Mouse (Mus musculus) brain, embryonic 18.5 days (tissue): ENCODE results near the gene Fam131a.
A peak's percentile ranks its signal among the peaks of the same experiment; 100 is the strongest.

Experiments used
- DNase-seq: peaks from one replicate; pipeline ENCODE4 v3.0.0-alpha.2; 2012; ENCODE audit warnings: low read depth, low spot score

The Fam131a gene

GRCm38 (mm10) chr16:20695622-20696323 is 2.7 kb downstream of the Fam131a start:
- DNase-seq, result peak; percentile 84

DNA sequence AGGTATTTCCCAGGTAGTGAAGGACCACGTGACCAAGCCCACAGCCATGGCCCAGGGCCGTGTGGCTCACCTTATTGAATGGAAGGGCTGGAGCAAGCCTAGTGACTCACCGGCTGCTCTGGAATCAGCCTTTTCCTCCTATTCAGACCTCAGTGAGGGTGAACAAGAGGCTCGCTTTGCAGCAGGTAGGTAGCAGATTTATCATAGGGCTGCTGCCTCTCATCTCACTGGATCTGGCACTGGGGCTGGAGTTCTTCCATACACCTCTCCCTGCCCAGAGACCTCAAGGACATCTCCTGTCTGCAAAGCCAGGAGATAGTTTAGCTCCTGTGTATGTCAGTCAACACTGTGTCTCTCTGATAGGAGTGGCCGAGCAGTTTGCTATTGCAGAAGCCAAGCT is 6.2 kb downstream of the Fam131a start:
- no peak for DNase-seq

DNA sequence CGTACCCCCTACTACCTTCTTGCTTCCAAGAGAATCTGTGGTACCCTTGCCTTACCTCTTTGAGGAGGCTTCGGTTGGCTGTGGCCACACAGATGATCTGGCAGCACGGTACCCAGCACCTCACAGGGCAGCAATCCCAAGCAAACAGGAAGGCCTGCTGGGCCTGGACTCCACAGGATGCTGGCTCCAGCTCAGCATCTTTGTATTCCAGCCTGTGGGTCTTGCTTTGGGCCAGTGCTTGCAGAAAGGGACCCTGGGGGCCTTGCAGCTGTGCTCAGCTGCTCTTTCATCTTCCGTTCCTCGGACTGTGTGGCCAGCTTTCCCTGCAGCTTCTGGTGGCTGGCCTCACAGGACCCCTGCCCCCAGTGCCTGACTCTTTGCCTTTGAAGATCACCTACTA is 7.0 kb downstream of the Fam131a start:
- no peak for DNase-seq

- no peak for DNase-seq
Observed at GRCm38 (mm10) chr16:20701316-20701715, 8.3 kb downstream of the Fam131a start.

DNA sequence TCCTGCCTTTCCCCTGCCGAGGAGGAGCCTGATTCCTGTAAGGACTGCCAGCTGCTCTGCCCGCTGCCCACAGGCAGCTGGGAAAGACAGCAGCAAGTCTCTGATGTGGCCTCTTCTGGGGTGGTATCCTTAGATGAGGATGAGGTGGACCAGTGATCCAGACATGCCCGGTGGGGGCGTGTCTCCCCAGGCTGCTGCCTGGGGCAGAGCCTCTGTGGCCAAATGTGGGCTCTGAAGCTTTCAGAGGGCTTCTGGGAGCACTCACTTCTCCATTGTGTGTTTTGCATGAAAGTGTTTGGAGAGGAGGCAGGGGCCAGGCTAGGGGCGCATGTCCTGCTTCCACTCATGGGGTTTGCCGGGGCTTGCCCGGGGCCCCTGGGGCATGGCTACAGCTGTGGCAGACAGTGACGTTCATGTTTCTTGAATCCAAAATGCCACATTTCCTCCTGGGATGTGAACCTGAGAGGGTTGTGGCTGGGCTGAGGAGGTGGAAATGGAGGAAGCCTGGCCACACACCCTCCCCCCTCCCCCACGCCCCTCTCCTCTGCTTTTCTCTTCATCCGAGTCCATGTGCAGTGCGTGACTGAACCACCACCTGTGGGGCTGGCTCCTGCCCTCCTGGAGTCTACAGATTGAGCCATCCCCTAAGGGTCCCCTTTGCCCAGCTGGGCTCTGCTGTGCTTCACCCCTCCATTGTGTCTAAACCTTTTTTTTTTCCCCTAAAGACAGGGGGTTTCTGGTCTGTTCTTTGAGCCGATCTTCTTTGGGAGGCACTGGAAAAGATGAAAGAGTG is 8.9 kb downstream of the Fam131a start:
- DNase-seq, result no peak

- no peak for DNase-seq
Observed at GRCm38 (mm10) chr16:20702522-20702893, 9.5 kb downstream of the Fam131a start.

GRCm38 (mm10) chr16:20703071-20703470 is 10.0 kb downstream of the Fam131a start:
- no peak for DNase-seq

DNA sequence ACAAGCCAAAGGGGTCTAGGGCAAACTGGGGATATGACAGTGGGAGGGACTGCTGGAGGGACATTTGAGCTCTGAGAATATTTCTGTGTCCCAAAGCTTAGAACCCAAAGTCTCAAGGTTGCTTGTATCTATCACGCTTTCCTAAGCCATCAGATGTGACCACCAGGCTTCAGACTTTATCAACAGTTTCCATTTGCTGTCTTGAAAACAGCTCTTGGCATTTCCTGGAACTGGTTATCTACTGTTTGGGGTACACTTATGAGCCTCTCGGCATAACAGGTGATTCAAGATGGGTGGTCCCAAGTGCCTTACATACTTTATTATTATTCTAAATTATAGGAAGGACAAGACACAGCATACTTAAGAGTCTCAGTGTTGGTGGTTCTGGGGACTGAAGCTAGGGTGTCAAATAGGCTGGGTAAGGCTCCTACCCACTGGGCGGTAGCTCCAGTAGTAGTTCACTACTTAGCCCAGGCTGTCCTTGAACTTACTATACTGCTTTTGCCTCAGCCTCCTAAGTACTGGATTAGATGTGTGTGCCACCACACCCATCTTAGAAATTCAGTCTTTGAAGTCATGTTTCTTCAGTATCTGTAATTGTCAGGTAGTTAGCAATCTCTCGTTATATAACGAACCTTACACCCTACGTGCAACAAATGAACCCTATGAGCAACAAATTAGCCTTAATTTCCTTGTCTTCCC is 10.8 kb downstream of the Fam131a start:
- DNase-seq, result no peak

DNA sequence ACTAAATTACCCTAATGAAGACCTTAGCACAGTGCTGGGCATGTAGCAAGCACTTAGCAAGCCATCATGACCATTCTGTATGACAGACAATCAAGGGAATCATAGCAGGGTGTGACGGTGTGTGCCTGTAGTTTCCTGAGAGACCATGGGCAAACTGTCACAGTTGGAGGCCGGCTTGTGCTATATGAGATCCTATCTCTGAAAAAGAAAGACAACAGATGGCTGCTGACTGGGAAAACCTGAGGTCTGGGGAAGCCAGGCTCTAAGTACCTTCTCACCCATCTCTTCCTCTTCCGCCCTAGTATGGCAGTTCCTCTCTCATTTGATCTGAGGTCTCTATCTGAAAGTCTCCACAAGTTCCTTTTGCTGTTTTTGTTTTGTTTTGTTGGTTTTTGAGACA is 12.7 kb downstream of the Fam131a start:
- no peak for DNase-seq

- DNase-seq, result no peak
Observed at GRCm38 (mm10) chr16:20706407-20707055, 13.5 kb downstream of the Fam131a start.

DNA sequence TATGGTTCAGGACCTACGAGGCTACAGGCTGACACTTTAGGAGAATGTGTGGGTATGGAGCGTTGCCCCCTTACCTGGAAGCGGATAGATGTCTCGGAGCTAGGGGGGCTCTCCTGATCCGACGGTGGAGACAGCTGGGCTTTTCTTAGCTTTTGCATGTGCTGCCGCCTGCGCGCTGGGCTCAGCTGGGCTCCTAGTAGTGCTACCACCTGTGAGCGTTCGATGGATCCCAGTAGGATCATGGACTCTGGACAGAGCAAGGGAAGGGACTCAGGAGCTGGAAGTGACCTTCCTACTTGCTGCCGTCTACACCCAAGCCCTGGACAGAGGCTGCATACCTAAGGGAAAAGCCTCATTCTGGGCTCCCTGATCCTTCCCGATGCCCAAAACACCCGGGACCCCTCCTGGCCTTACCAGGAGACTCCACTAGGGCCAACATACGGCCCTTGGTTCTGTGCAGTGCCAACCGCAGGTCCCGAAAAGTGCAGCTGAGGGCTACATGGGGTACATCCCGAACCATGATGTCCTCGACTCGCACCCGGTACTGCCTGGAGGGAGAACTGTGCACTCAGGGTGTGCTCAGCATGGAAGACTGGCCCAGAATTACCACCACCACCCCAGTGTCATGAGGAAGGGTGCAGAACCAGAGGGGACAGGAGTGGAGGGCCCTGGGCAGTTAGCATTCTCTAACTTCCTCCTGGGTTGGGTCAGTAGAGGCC is 15.3 kb downstream of the Fam131a start:
- DNase-seq, result no peak

- DNase-seq, result no peak
Observed at GRCm38 (mm10) chr16:20708939-20709734, 16.1 kb downstream of the Fam131a start.

GRCm38 (mm10) chr16:20710370-20710769 is 17.3 kb downstream of the Fam131a start:
- DNase-seq, result no peak

GRCm38 (mm10) chr16:20710810-20711209 is 17.8 kb downstream of the Fam131a start:
- no peak for DNase-seq

DNA sequence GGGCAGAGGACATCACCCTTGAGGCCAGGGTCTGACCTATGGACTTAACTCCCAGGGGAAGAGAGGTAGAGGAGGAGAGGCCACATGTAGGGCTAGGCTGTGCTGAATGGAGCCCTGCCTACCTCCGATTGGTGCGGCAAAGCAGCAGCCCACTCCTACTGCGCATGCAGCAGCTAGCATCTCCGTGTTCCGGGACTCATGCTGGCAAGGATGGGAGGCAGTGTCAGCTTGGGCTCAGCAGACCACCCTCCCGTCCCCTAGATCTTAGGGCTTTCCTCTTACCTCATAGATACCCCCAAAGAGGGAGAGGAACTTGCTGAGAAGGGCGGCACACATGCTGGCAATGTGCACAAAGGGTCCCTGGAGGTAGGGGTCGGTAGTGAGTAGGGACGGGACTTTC is 19.1 kb downstream of the Fam131a start:
- DNase-seq, result no peak

DNA sequence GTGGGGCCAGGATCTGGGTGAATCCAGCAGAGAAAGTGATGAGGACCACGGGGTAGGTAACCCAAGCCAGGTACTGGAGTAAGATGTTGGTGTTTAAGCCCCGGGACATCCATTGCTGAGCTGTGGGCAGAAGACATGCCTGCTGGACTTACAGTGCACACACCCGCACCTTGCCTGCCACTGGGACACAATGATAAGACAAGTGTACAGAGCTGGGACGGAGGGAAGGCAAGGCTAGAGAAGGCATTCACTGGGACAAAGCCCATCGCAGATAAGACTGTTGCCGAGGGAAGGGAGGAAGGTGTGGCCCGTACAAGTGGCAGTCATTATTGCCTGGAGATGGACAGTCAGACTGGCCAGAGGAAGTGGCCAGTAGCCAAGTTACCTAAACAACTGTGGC is 19.8 kb downstream of the Fam131a start:
- no peak for DNase-seq

DNA sequence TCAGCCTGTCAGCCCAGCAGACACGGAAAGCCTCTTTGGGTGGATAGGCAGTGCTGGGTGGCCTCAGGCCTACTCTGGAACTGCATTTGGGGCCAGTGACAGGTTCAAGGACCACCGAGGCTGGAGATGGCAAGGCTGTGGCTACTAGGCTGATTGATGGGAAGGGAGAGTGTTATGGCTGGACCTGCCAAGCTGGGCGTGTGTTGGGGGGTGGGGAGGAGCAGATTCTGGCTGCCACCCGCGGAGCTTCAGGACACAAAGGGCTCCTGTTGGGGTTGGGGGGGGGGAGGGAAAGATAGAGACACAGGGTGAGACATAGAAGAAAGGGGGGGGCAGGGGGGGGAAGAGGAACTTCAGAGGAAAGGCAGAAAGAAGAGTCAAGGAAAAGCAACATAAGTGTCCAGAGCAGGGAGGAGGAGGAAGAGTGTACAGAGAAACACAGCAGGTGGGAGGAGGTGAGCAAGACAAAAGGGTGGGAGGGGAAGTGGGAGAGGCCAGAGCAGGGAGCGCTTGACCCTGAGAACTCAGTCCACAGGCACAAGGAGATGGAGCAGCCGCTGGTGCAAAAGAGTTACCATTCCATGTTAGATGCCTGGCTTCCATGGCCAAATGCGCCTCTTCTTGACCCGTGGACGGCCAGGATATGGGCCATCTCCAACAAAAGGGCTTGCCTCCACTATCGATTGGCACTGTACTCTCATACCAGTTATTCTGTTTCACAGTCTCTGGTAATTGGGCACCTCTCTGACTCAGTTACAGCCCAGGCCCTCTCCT is 21.5 kb downstream of the Fam131a start:
- DNase-seq, result no peak

DNA sequence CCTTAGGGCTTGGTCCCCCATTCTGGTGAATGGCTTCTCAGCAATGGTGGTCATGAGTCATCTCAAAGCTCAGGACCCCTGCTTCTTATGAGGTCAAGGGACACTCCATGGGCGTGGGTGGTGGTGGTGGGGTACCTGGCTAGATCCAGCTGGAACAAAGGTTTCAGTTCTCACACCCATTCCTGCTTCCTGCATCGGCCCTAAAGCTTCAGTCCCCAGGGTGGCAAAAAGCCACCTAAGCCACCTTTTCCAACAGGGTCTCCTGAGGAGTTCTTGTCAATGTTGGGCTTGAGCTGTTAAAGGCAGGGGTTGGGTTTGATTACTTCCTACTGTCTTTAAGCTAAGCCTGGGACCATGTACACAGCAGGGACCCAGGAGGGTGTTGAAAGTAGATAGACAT is 22.1 kb downstream of the Fam131a start:
- DNase-seq, result no peak

DNA sequence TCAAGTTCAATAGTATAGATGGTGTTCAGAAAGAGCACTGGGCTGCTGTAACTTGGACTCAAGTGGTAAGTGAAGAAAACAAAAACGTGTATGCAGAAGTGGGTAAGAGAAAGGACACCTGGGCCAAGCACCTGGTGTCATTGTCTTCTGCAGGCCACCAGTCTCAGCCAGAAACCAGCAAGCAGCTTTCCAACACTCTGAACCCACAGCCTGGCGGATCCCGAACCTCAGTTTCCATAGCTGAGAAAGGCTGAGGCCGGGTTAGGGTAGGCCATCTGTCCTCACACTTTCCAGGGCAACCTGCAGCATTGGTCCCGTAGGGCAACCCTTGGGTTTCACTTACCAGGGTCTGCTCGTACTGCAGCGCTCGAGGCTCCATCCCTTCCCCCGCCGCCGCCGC is 22.5 kb downstream of the Fam131a start:
- DNase-seq, result no peak
